Mouse (Mus musculus) heart, embryonic 15.5 days (tissue): ENCODE data around the gene Zfp111. TPM values are rescaled to one million over a fixed set of nuclear protein-coding genes. Genes with fewer than 3 reads are reported as not detected.

ENCODE experiments used
- polyA plus RNA-seq: library from polyadenylated mRNA; unstranded; fragments of >200 nt; fragmentation: Nextera tagmentation; extraction: Ambion mirVana; gene quantifications from 2 replicates; pipeline ENCODE4 v1.2.1, GENCODE M21; 2015

Zfp111 gene
- polyA plus RNA-seq, 1 experiment from 2014 or later, result 5.9 TPM

Other genes starting within 250 kb of the Zfp111 start
- not detected in 2 replicates for gene Vmn1r181, start 236.8 kb downstream of the Zfp111 start, polyA plus RNA-seq
- not detected in 2 replicates for gene V1rd19, start 209.8 kb downstream of the Zfp111 start, polyA plus RNA-seq
- gene Vmn1r183, start 158.2 kb downstream of the Zfp111 start, polyA plus RNA-seq, result not detected in 2 replicates
- 11.5 and 14.2 TPM in 2 replicates for gene Zfp180, start 129.5 kb downstream of the Zfp111 start, polyA plus RNA-seq
- 5.3 and 6.3 TPM in 2 replicates for gene Zfp112, start 99.1 kb downstream of the Zfp111 start, polyA plus RNA-seq
- gene Zfp235, start 77.3 kb downstream of the Zfp111 start, polyA plus RNA-seq, result 7.8 and 8.9 TPM in 2 replicates
- 3.0 and 3.4 TPM in 2 replicates for gene Zfp114, start 36.4 kb downstream of the Zfp111 start, polyA plus RNA-seq
- 2.9 and 3.5 TPM in 2 replicates for gene Zfp109, start 26.1 kb upstream of the Zfp111 start, polyA plus RNA-seq
- 2.1 and 3.0 TPM in 2 replicates for gene Zfp108, start 43.4 kb upstream of the Zfp111 start, polyA plus RNA-seq
- 5.4 and 6.5 TPM in 2 replicates for gene Zfp93, start 59.0 kb upstream of the Zfp111 start, polyA plus RNA-seq
- gene Zfp61, start 89.8 kb upstream of the Zfp111 start, polyA plus RNA-seq, result 14.3 and 19.4 TPM in 2 replicates
- 4.3 and 5.5 TPM in 2 replicates for gene Zfp94, start 105.2 kb upstream of the Zfp111 start, polyA plus RNA-seq
- gene Tescl, start 122.5 kb upstream of the Zfp111 start, polyA plus RNA-seq, result 0.28 TPM in 1 of 2 replicates, not detected in the other
- gene Lypd5, start 137.8 kb upstream of the Zfp111 start, polyA plus RNA-seq, result 0.09 TPM in 1 of 2 replicates, not detected in the other
- 1.7 and 8.5 TPM in 2 replicates for gene Kcnn4, start 158.8 kb upstream of the Zfp111 start, polyA plus RNA-seq
- gene Smg9, start 188.2 kb upstream of the Zfp111 start, polyA plus RNA-seq, result 17.1 and 23.8 TPM in 2 replicates
- not detected in 2 replicates for gene Irgc1, start 240.9 kb upstream of the Zfp111 start, polyA plus RNA-seq